In the genomic region with DNA sequence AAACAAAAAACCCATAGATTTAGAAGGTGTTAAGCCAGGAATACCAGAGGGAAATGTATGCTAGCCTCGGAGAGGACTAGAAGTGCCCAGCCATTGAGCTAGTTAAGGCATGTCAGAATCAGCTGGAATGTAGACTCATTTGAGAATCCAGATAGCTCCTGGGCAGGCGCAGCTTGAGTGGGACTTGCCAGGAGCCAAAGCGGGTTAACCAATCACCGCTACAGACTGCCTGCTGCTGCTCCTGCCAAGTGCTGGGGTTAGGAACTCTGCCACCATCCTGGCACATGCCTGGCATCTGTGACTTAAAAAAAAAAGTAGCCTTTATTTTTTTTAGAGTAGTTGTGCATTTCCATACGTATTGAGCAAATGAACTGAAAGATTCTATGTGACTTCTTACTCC, we compare ENCODE assay signal across 11 mouse cellular contexts.
DNase-seq lines count a peak whose midpoint lies in the region; ATAC-seq and TF ChIP-seq lines count a peak whose summit lies in the region.
"Had no signal": no experiment of that assay in that cellular context is flagged by ENCODE, and none has a peak within 500 bp of the region (broad histone marks: within the 10 kb centered on the region; RNA-seq: fewer than 3 reads in every experiment).

No protein-coding gene starts in this region.

- 0 out of 2 replicates have a peak, but pooled peaks have one; percentile 45 for ATAC-seq in lung, embryonic 16.5 days (ENCODE audit: low read depth)
- peak; percentile 53 for ATAC-seq in forebrain, postnatal 0 days

- no peak overlapping the region for H3K27ac ChIP-seq in lung, embryonic 16.5 days (ENCODE audit: low read length)
- H3K27ac ChIP-seq in forebrain, postnatal 0 days (ENCODE audit: low read depth, low read length): no peak overlapping the region
- H3K27ac ChIP-seq: layer of hippocampus, adult 2 months; lung, embryonic 15.5 days had no signal

- DNase-seq in cerebellum, postnatal 25 days: peak; percentile 20 to 32
- no peak for DNase-seq in cerebellum, adult 11-12 months
- DNase-seq in lung, postnatal 10 days: no peak
- peak; percentile 43 for DNase-seq in forebrain, postnatal 0 days
- DNase-seq in kidney, adult 9 months: peak; percentile 82
- no peak for DNase-seq in frontal cortex, postnatal 25 days (ENCODE audit: low spot score in 2 of 2)
- DNase-seq in spleen, postnatal 14 days (ENCODE audit: low spot score in 2 of 2): no peak
- DNase-seq: thymus, adult 2 months had no signal

- H3K36me3 ChIP-seq in lung, embryonic 16.5 days (ENCODE audit: control insufficient read depth, insufficient read depth, low read length): no peaks in the 10 kb centered on the region
- H3K36me3 ChIP-seq in forebrain, postnatal 0 days (ENCODE audit: insufficient read depth): no peaks in the 10 kb centered on the region
- H3K36me3 ChIP-seq: lung, embryonic 15.5 days had no signal

- no peak overlapping the region for H3K4me2 ChIP-seq in lung, embryonic 16.5 days (ENCODE audit: low read depth, low read length)
- no peak overlapping the region for H3K4me2 ChIP-seq in forebrain, postnatal 0 days (ENCODE audit: low read depth)
- H3K4me2 ChIP-seq: lung, embryonic 15.5 days had no signal

- no peak for TF ChIP-seq CTCF in forebrain, postnatal 0 days (IDR thresholded peaks at IDR 0.05; ENCODE audit: low read depth)

- WGBS in lung, embryonic 16.5 days: 74% methylated on average over 5 of the region's 5 CpGs
- 61% methylated on average over 5 of the region's 5 CpGs for WGBS in forebrain, postnatal 0 days

- no peaks in the 10 kb centered on the region for H3K27me3 ChIP-seq in lung, embryonic 16.5 days (ENCODE audit: control insufficient read depth, insufficient read depth, low read depth, low read length)
- no peaks in the 10 kb centered on the region for H3K27me3 ChIP-seq in forebrain, postnatal 0 days (ENCODE audit: insufficient read depth, low read length)
- H3K27me3 ChIP-seq: lung, embryonic 15.5 days had no signal

- H3K9me3 ChIP-seq in lung, embryonic 16.5 days (ENCODE audit: control insufficient read depth, low read length): no peaks in the 10 kb centered on the region
- no peaks in the 10 kb centered on the region for H3K9me3 ChIP-seq in forebrain, postnatal 0 days (ENCODE audit: low read length)
- H3K9me3 ChIP-seq: lung, embryonic 15.5 days had no signal

- no peak overlapping the region for H3K9ac ChIP-seq in lung, embryonic 16.5 days (ENCODE audit: low read length)
- H3K9ac ChIP-seq in forebrain, postnatal 0 days: no peak overlapping the region
- H3K9ac ChIP-seq: lung, embryonic 15.5 days had no signal

- H3K4me1 ChIP-seq in lung, embryonic 16.5 days (replicated peaks; ENCODE audit: control insufficient read depth, insufficient read depth, low read length): no peaks in the 10 kb centered on the region
- no peaks in the 10 kb centered on the region for H3K4me1 ChIP-seq in forebrain, postnatal 0 days (ENCODE audit: insufficient read depth)
- H3K4me1 ChIP-seq: lung, embryonic 15.5 days had no signal

- no peak overlapping the region for H3K4me3 ChIP-seq in lung, embryonic 16.5 days (ENCODE audit: low read length)
- no peak overlapping the region for H3K4me3 ChIP-seq in forebrain, postnatal 0 days (ENCODE audit: low read depth, low read length)
- H3K4me3 ChIP-seq: layer of hippocampus, adult 2 months; lung, embryonic 15.5 days had no signal

Comparison
In these comparisons a context has a peak if more than half of its experiments do, and no peak if none do; other contexts are left out.
1. DNase-seq: peak in cerebellum, postnatal 25 days (2 of 2), forebrain, postnatal 0 days (single experiment) and kidney, adult 9 months (single experiment); none in cerebellum, adult 11-12 months (single experiment), lung, postnatal 10 days (single experiment), frontal cortex, postnatal 25 days (0 of 2) and spleen, postnatal 14 days (0 of 2).